Mouse (Mus musculus): ENCODE results near the gene Cldn12.

Cldn12 gene

GRCm38 (mm10) chr5:5514196-5515076 is at the start of gene Cldn12:
Gene Cldn12 (minus strand): TSS chr5:5514958.
- DNase-seq (ENCODE audit: low read depth, low spot score) = peak; percentile 91

- no peak for DNase-seq (ENCODE audit: low read depth, low spot score)
Measured at GRCm38 (mm10) chr5:5562435-5562834, 47.7 kb upstream of the Cldn12 start.

DNA sequence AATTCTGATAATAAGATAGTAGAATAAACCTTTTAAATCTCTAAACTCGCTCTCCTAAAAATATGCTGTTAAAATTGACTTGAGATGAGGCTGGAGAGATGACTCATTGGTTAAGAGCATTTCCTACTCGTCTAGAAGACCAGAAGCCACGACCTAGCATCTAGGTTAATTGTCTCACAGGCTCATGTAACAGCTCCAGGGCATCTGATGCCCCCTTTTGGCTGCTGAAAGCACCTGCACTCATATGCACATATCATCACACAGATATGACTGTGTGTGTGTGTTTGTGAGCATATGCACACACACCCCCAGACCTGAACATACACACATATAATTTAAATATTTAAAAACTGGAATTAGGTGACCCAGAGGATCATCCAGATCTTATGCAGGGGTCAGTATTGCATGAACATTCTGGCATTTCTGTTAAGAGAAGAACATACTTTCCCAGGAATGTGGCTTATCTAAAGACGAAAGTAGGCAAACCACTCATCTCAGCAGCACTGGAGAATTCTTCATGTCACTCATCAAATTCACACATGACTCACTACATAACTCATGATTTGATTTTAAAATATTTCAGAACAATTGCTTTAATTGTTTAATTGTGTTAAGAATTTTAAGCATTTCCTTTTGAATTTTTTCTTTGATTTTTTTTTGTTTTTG is 46.4 kb upstream of the Cldn12 start:
- DNase-seq (ENCODE audit: low read depth, low spot score) = no peak

DNA sequence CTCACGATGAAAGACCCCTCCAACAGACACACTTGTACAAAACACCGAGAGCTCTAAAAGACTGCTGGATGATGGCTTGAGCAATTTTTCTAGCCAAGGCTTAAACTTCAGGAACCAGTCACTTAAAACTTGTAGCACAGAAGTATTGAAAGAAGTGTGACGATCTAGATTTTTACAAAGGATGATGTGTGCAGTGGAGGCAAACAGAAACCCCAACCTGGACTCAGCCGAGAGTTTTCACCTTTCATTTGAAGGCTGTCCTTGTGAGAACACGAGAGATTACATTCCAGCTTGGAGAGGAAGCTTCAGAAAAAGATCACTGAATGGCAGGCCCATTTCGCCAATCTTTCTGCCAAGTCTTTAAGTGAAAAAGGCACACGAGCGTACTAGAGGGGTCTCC is 45.0 kb upstream of the Cldn12 start:
- no peak for DNase-seq (ENCODE audit: low read depth, low spot score)

DNA sequence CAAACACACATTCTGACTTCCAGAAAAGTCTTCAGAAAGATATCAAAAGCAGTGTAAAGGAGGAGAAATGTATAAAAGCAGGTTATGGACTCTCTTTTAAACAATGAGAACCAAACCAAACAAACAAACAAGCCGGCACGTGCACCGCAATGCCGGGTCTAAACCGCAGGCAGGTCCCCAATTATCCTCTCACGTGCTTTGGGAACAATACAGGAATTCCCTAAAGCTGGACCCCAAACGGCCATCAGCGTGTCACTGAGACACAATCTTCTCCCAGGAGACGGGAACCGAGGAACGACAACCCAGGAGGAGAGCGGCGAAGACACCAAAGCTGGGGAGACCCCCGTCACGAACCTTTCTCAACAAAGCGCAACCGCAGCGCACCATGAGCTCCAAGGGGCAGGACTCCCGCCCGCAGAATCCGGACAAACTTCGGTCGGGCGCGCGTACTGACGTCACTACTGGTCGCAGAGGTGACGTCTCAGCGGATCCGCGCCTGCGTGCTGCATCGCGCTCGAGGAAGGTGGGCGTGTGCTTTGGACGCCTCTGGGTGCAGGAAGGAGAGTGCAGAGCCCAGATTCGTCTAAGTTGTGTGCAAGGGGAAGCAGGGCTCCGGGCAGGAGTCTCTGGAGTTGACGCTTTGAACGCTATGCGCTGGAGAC is 44.5 kb upstream of the Cldn12 start, which contains the start of gene Gtpbp10:
Gene Gtpbp10, minus strand, starts transcription at position 460 of the 662 bp plus-strand sequence.
- peak; percentile 92 for DNase-seq (ENCODE audit: low read depth, low spot score)

DNA sequence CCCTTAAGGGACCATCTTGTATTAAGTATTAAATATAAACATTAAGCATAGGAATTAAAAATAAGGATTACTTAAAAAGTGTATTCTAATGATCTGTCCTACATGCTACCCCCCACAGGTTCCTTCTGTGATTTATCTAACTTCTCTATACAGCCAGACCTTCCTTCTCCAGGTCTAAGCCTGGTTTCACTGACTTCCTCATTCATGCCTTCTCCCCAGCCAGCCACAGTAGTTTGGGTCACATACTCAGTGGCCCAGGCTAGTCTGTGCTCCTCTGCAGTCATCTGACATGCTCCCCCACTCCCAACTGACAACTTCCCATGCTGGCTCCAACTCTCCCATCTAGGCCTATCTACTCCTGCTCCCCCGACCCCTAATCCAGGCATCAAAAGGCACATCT is 36.4 kb upstream of the Cldn12 start:
- DNase-seq (ENCODE audit: low read depth, low spot score) = no peak

- DNase-seq (ENCODE audit: low read depth, low spot score) = no peak
Measured at GRCm38 (mm10) chr5:5540385-5540784, 25.6 kb upstream of the Cldn12 start.

DNA sequence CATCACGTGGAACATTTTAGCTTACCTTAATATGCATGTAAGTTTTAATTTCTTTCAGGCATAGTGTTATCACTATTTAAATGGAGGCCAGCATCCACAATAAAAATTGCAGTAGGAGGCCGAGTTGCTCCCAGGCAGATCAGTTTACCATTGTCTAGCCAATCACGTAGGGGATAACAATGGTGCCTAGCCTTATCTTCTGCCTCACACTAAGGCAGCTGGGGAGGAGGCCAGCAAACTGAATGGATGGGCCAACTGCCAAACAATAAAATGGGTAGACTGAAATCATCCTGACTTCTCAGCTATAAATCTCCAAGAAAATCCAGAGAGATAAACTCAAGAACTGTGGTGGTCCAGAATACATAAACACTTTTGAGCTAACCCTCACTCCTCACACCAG is 25.0 kb upstream of the Cldn12 start:
- no peak for DNase-seq (ENCODE audit: low read depth, low spot score)

GRCm38 (mm10) chr5:5536131-5536530 is 21.4 kb upstream of the Cldn12 start:
- DNase-seq (ENCODE audit: low read depth, low spot score) = no peak

DNA sequence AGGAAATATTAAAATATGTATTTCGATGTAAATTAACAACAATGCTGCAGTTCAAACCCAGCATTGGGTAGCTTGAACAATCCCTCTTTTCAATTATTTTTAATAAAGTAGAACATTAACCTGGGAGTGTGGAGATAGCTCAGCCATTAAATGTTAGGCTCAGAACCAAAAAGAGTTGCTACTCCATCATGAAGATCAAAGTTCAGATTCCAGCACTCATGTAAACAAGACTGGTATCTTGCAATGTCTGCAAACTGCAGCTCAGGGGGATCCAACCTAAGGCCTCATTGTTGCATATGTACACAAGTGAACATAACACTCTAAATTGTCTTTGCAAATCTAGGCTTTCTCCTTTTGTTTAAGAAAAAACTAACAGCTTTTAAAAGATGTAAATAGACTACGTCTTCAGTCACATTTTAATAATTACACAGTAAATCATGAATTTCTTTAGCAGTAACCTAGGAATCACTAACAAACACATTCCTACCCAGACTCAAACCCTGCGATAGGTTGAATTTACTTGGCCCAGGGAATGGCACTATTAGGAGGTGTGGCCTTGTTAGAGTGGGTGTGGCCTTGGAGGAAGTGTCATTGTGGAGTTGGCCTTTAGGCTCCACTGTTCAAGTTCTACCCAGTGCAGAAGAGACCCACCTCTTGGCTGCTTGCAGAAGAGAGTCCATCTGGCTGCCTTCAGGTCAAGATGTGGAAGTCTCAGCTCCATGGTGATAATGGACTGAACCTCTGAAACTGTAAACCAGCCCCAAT is 19.1 kb upstream of the Cldn12 start:
- DNase-seq (ENCODE audit: low read depth, low spot score) = no peak

- no peak for DNase-seq (ENCODE audit: low read depth, low spot score)
Measured at GRCm38 (mm10) chr5:5515411-5515810, 653 bp upstream of the Cldn12 start.

DNA sequence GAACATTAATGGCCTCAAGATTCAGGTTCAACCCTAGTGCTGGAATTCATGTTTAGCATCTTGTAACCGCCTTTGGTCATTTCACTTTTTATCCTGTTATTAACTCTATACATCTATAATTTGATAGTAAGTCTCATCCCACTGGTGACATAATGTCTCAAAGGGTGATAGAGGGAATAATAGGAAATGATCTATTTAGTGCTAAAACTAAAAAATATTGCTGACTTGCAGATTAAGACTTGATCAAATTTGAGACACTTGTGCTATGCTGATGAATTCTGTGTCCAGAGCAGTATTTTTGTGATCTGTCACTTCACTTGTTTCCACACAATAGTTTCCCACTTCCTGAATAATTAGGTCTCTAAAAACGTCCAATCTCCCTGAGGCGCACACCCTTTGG is 3.4 kb downstream of the Cldn12 start:
- DNase-seq (ENCODE audit: low read depth, low spot score) = no peak

- no peak for DNase-seq (ENCODE audit: low read depth, low spot score)
Measured at GRCm38 (mm10) chr5:5510989-5511388, 3.8 kb downstream of the Cldn12 start.

DNA sequence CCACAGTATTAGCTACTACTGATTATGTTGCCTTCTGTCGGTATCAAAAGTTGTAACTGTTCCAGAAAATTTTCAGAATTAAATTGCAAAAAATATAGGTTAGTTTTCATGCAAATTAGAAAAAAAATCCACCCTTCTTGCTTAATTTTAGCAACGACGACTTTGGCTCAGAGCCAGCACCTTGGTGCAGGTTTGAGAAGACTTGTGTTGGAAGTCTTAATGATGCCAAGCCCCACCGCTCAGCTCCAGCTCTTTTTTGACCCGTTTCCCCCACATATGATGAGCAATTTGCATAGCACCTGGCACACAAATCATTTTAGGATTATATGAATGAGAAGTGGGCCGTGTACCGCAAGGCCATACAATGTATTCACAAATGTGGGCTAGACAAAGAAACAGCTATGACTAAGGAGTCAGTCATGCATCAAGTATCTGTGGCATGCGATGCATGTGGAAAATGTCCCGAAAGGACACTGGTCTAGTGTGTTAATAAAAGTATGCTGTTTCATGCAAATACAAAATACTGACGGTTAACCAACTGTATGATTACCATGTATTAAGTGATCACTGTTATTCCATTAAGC is 4.4 kb downstream of the Cldn12 start:
- DNase-seq (ENCODE audit: low read depth, low spot score) = no peak

- no peak for DNase-seq (ENCODE audit: low read depth, low spot score)
Measured at GRCm38 (mm10) chr5:5508231-5508630, 6.5 kb downstream of the Cldn12 start.

- DNase-seq (ENCODE audit: low read depth, low spot score) = no peak
Measured at GRCm38 (mm10) chr5:5507701-5508225, 7.0 kb downstream of the Cldn12 start.

DNA sequence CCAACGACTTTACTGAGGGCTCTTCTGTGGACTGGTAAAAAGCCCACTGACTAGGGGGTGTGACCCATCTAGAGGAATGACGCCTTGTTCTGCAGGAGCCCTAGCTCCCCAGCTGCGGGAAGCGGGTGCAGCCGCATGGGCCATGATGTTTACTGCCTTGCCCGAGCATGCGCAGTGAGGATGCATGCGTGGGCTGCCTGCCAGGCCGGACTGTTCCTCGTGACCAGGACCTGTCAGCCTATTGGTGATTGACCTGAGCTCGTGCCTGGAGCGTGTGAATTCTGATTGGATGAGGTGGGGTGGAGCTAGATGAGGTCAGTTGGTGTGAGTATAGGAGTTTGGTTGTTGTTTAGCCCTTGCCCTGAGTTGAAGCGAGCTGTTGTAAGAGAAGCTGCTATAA is 10.3 kb downstream of the Cldn12 start:
- DNase-seq (ENCODE audit: low read depth, low spot score) = no peak

DNA sequence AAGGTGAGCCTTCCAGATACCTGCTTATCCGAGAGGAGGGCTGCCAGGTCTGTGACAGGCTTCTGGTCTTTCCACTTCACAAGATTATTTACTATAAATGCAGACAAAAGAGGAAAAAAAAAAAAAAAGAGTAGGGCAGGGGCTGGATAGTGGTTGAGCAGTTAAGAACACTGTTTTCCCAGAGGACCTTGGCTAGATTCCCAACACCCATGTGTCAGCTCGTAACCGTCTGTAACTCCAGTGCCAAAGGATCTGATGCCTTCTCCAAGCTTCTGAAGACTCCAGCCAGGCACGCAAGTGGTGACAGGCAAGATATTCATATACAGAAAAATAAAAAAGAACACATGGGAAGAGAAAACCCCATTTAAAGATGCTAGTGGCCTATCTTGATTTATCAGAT is 11.4 kb downstream of the Cldn12 start:
- no peak for DNase-seq (ENCODE audit: low read depth, low spot score)

DNA sequence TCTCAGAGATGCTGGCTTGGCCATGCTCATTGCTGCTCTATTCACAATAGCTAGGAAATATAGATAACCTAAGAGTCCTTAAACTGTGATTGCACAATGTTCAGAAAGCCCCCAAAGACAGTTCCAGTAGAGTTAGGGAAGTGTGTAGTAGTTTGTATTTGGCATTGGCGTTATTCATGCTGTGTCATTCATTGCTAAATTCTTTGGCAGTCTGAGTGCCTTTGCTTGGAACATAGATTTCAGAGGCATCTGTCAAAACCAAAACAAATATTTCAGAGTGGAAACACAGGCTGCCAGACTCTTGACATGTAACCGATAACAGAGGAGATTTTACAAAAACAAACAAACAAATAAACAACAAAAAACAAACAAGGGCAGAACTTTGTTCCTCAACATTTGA is 13.2 kb downstream of the Cldn12 start:
- DNase-seq (ENCODE audit: low read depth, low spot score) = no peak

DNA sequence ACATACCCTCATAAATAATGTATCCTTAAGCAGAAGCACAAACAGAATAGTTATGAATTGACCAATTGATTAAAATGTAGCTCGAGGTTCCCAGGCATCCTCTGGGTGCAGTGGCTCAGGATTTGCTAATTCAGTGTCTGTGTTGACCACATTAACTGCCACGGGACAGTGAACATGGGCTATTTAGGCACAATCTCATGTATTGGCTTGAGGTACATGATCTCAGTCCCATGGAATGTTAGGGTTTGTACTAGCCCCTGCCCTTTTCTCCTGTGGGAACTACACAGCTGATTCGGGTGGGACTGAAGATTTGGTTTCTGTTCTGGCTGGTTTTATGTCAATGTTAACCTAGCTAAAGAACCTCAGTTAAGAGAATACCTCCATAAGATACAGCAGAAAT is 18.4 kb downstream of the Cldn12 start:
- no peak for DNase-seq (ENCODE audit: low read depth, low spot score)

DNA sequence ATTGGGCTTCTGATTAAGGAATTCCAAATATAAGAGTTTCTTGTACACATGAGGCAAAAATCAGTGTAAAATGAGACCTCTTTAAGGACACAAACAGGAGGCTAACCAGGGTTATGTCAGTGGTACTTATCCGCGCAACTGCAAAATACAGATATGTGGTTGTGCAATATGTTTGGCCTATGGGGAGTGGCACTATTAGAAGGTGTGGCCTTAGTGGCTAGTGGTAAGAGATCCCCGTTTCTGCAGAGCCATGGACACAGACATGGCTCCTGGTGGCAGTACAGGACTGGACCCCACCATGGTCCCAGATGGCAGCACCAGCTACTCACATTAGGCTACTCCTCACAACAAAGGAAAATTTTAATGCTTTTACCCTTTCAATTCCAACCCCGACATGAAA is 19.7 kb downstream of the Cldn12 start:
- no peak for DNase-seq (ENCODE audit: low read depth, low spot score)
